Mouse (Mus musculus) G1E (cell line): ENCODE data around the gene Oxsm. TPM values are rescaled to one million over a fixed set of nuclear protein-coding genes. Genes with fewer than 3 reads are reported as not detected.
A peak's percentile ranks its signal among the peaks of the same experiment; 100 is the strongest.

Experiments used
- ATAC-seq: 2 replicates; pipeline ENCODE4 v1.8.0; 2016; ENCODE audit warnings: mild to moderate bottlenecking; ENCODE audit not compliant: insufficient number of reproducible peaks, poor library complexity, low FRiP score, severe bottlenecking; ENCODE audit errors: extremely low read depth
- DNase-seq: peaks from one replicate; pipeline ENCODE4 v3.0.0; 2012; ENCODE audit warnings: low spot score
- H3K27me3 ChIP-seq: 2 replicates; pipeline ENCODE4 v1.6.1; 2012; ENCODE audit warnings: mild to moderate bottlenecking, low read length, inconsistent platforms; ENCODE audit not compliant: insufficient read depth
- H3K36me3 ChIP-seq: replicated peaks from 2 replicates; pipeline ENCODE3; 2012; ENCODE audit warnings: mild to moderate bottlenecking, inconsistent platforms
- H3K4me1 ChIP-seq: 2 replicates; pipeline ENCODE4 v1.6.1; 2012; ENCODE audit warnings: low read depth, low read length, inconsistent platforms, mixed read lengths; ENCODE audit not compliant: insufficient read depth
- H3K4me3 ChIP-seq: 2 replicates; pipeline ENCODE4 v1.5.1; 2012; ENCODE audit warnings: low read depth, mild to moderate bottlenecking, inconsistent platforms, low read length, moderate library complexity, mixed read lengths
- H3K9me3 ChIP-seq: replicated peaks from 2 replicates; pipeline ENCODE4 v1.6.1; 2012; ENCODE audit warnings: inconsistent platforms
- CTCF ChIP-seq: IDR thresholded peaks from 2 replicates; pipeline ENCODE4 v1.5.1; 2012; ENCODE audit warnings: low read depth, low read length, inconsistent platforms, mixed read lengths
- GATA1 ChIP-seq: IDR thresholded peaks from 2 replicates; pipeline ENCODE4 v1.6.1; 2012; ENCODE audit warnings: borderline replicate concordance, low read length, inconsistent platforms, mixed read lengths
- GATA2 ChIP-seq: IDR thresholded peaks from 2 replicates; pipeline ENCODE4 v1.6.1; 2012; ENCODE audit warnings: low read depth, low read length, inconsistent platforms, borderline replicate concordance
- POLR2AphosphoS5 ChIP-seq: IDR thresholded peaks from 2 replicates; pipeline ENCODE4 v1.6.1; 2012; ENCODE audit warnings: low read depth, low read length, inconsistent platforms; ENCODE audit not compliant: insufficient replicate concordance
- TAL1 ChIP-seq: conservative IDR thresholded peaks from 2 replicates; pipeline ENCODE4 v1.6.1; 2012; ENCODE audit warnings: low read depth, low read length, inconsistent platforms, mixed read lengths
- polyA plus RNA-seq: library from polyadenylated mRNA; stranded (reverse); fragments of >175 nt; gene quantifications from 2 replicates; pipeline ENCODE4 v1.2.3, GENCODE M21; 2012
- total RNA-seq, 2 experiments: library from RNA; stranded (forward) in 1 of 2; stranded (reverse) in 1 of 2; fragments of 200-1000 nt in 1 of 2; fragments of >200 nt in 1 of 2; fragmentation: Nextera tagmentation in 1 of 2; gene quantifications; 2 replicates each; pipeline ENCODE4 v1.2.3; 2014 to 2017

Gene Oxsm
- 9.8 and 12.6 TPM in 2 replicates for total RNA-seq (2014; fragmentation: Nextera tagmentation)
- total RNA-seq (2017), result 7.4 and 10.1 TPM in 2 replicates
- polyA plus RNA-seq, result 0.67 and 0.83 TPM in 2 replicates

- no peak for TF ChIP-seq GATA1
- no peak for TF ChIP-seq GATA2
- TF ChIP-seq CTCF, result no peak
- no peak for TF ChIP-seq TAL1
- no peak for TF ChIP-seq POLR2AphosphoS5
- DNase-seq, result peak; percentile 64
- Histone ChIP-seq H3K36me3 (peaks cover 8% of the 10 kb centered on the region), H3K4me3 (peak within 1 kb of the TSS; percentile 78), H3K27me3 (no peaks in the 10 kb centered on the region), H3K9me3 (no peaks in the 10 kb centered on the region), H3K4me1 (peaks cover 42% of the 10 kb centered on the region)
- ATAC-seq, result peak; percentile 69
Measured at GRCm38 (mm10) chr14:16249171-16249874, at the start of gene Oxsm, which contains the start of gene Ngly1. Gene Oxsm (minus strand): TSS chr14:16249808. Gene Ngly1 (plus strand): TSS chr14:16249280.

GRCm38 (mm10) chr14:16296816-16297468 lies 47.3 kb upstream of the Oxsm start:
- Histone ChIP-seq H3K9me3 (no peaks in the 10 kb centered on the region), H3K4me3 (no peak overlapping the region), H3K36me3 (peaks cover 50% of the 10 kb centered on the region), H3K4me1 (no peaks in the 10 kb centered on the region), H3K27me3 (no peaks in the 10 kb centered on the region)
- TF ChIP-seq TAL1 (no peak), CTCF (no peak), GATA2 (no peak), GATA1 (no peak), POLR2AphosphoS5 (no peak)
- ATAC-seq (no peak), DNase-seq (no peak)

- ATAC-seq (no peak), DNase-seq (no peak)
- no peak for TF ChIP-seq GATA2
- no peak for TF ChIP-seq CTCF
- no peak for TF ChIP-seq POLR2AphosphoS5
- no peak overlapping the region for H3K4me3 ChIP-seq
- H3K4me1 ChIP-seq, result no peaks in the 10 kb centered on the region
- no peaks in the 10 kb centered on the region for H3K27me3 ChIP-seq
- H3K36me3 ChIP-seq, result peaks cover 65% of the 10 kb centered on the region
- H3K9me3 ChIP-seq, result no peaks in the 10 kb centered on the region
Measured at GRCm38 (mm10) chr14:16293921-16294320, 44.3 kb upstream of the Oxsm start.

GRCm38 (mm10) chr14:16293015-16293414 lies 43.4 kb upstream of the Oxsm start:
- ATAC-seq, result no peak
- no peaks in the 10 kb centered on the region for H3K9me3 ChIP-seq
- H3K4me3 ChIP-seq, result no peak overlapping the region
- peaks cover 68% of the 10 kb centered on the region for H3K36me3 ChIP-seq
- H3K27me3 ChIP-seq, result no peaks in the 10 kb centered on the region
- DNase-seq, result no peak
- no peaks in the 10 kb centered on the region for H3K4me1 ChIP-seq
- TF ChIP-seq GATA2, result no peak
- TF ChIP-seq CTCF, result no peak
- TF ChIP-seq GATA1, result no peak
- no peak for TF ChIP-seq TAL1
- no peak for TF ChIP-seq POLR2AphosphoS5

GRCm38 (mm10) chr14:16292371-16292770 lies 42.8 kb upstream of the Oxsm start:
- no peak for TF ChIP-seq GATA1
- TF ChIP-seq GATA2, result no peak
- no peak for TF ChIP-seq POLR2AphosphoS5
- no peak for TF ChIP-seq TAL1
- TF ChIP-seq CTCF, result no peak
- ATAC-seq (no peak), DNase-seq (no peak)
- H3K4me3 ChIP-seq, result no peak overlapping the region
- peaks cover 61% of the 10 kb centered on the region for H3K36me3 ChIP-seq
- H3K27me3 ChIP-seq, result no peaks in the 10 kb centered on the region
- H3K9me3 ChIP-seq, result no peaks in the 10 kb centered on the region
- H3K4me1 ChIP-seq, result no peaks in the 10 kb centered on the region

- ATAC-seq (no peak), DNase-seq (no peak)
- H3K4me3 ChIP-seq, result no peak overlapping the region
- no peaks in the 10 kb centered on the region for H3K27me3 ChIP-seq
- no peaks in the 10 kb centered on the region for H3K4me1 ChIP-seq
- H3K9me3 ChIP-seq, result no peaks in the 10 kb centered on the region
- H3K36me3 ChIP-seq, result peaks cover 35% of the 10 kb centered on the region
- TF ChIP-seq CTCF (no peak), GATA1 (no peak), POLR2AphosphoS5 (no peak)
Measured at GRCm38 (mm10) chr14:16283966-16284365, 34.4 kb upstream of the Oxsm start.
